Mouse (Mus musculus) forebrain, embryonic 16.5 days (tissue): ENCODE results near the gene Nckipsd. TPM values are rescaled to one million over a fixed set of nuclear protein-coding genes. Genes with fewer than 3 reads are reported as not detected.

ENCODE experiments used
- ATAC-seq: fragments of 200-750 bp; cut with Nextera tagmentation; 2 replicates; pipeline ENCODE4 v1.8.0; 2017; ENCODE audit warnings: mild to moderate bottlenecking, moderate library complexity
- H3K27ac ChIP-seq: fragments of 300-500 bp; sonication (generic); 2 replicates; pipeline ENCODE4 v1.5.1; 2014; ENCODE audit warnings: low read length, control low read depth
- H3K27me3 ChIP-seq: fragments of 300-500 bp; sonication (generic); replicated peaks from 2 replicates; pipeline ENCODE4 v1.6.1; 2014; ENCODE audit warnings: low read length; ENCODE audit not compliant: control insufficient read depth, insufficient read depth
- H3K36me3 ChIP-seq: fragments of 300-500 bp; sonication (generic); 2 replicates; pipeline ENCODE4 v1.6.1; 2014; ENCODE audit not compliant: control insufficient read depth, insufficient read depth
- H3K4me1 ChIP-seq: fragments of 300-500 bp; sonication (generic); replicated peaks from 2 replicates; pipeline ENCODE4 v1.6.1; 2014; ENCODE audit warnings: low read length; ENCODE audit not compliant: control insufficient read depth, insufficient read depth
- H3K4me2 ChIP-seq: fragments of 300-500 bp; sonication (generic); 2 replicates; pipeline ENCODE4 v1.6.1; 2014; ENCODE audit warnings: mild to moderate bottlenecking, low read length, control low read depth
- H3K4me3 ChIP-seq: fragments of 300-500 bp; sonication (generic); replicated peaks from 2 replicates; pipeline ENCODE4 v1.5.1; 2014; ENCODE audit warnings: mild to moderate bottlenecking, low read length, control low read depth
- H3K9ac ChIP-seq: fragments of 300-500 bp; sonication (generic); replicated peaks from 2 replicates; pipeline ENCODE4 v1.6.1; 2014; ENCODE audit warnings: low read depth, low read length, control low read depth
- H3K9me3 ChIP-seq: fragments of 300-500 bp; sonication (generic); 2 replicates; pipeline ENCODE4 v1.6.1; 2016; ENCODE audit warnings: low read length; ENCODE audit not compliant: control insufficient read depth
- WGBS: fragments of 180-500 bp; shearing (Covaris S2); extraction: QIAGEN DNeasy Blood & Tissue Kit; methylation state at CpG from one replicate; pipeline ENCODE4 v1.1.7; 2014; 5-methylcytosine and 5-hydroxymethylcytosine counted together
- polyA plus RNA-seq: library from polyadenylated mRNA; unstranded; fragments of >200 nt; fragmentation: Nextera tagmentation; extraction: Ambion mirVana; gene quantifications from 2 replicates; pipeline ENCODE4 v1.2.1, GENCODE M21; 2015

The Nckipsd gene
- polyA plus RNA-seq, 1 experiment from 2014 or later, result 35.1 TPM

- Histone ChIP-seq H3K36me3 (no peaks in the 10 kb centered on the region), H3K9ac (peak overlapping the region; percentile 100), H3K4me1 (peaks cover 31% of the 10 kb centered on the region), H3K4me3 (peak overlapping the region; percentile 94), H3K4me2 (peak overlapping the region; percentile 78), H3K9me3 (no peaks in the 10 kb centered on the region), H3K27me3 (no peaks in the 10 kb centered on the region), H3K27ac (peak overlapping the region; percentile 97)
- WGBS, result 12% methylated on average over 9 of the region's 9 CpGs
- ATAC-seq, result peak; percentile 17; the same call in 1 of the 2 replicates
Observed at GRCm38 (mm10) chr9:108782836-108783547, 25.2 kb upstream of the Nckipsd start.

- Histone ChIP-seq H3K27me3 (no peaks in the 10 kb centered on the region), H3K36me3 (no peaks in the 10 kb centered on the region), H3K9ac (peak within 1 kb of the TSS; percentile 100), H3K27ac (peak within 1 kb of the TSS; percentile 97), H3K4me3 (peak within 1 kb of the TSS; percentile 94), H3K4me1 (peaks cover 39% of the 10 kb centered on the region), H3K9me3 (no peaks in the 10 kb centered on the region), H3K4me2 (peak within 1 kb of the TSS; percentile 78)
- peak; percentile 99 for ATAC-seq
- WGBS, result 0% methylated on average over 51 of the region's 56 CpGs
Observed at GRCm38 (mm10) chr9:108783548-108784463, 24.4 kb upstream of the Nckipsd start, which contains the start of gene Ip6k2. Gene Ip6k2 (plus strand): TSS chr9:108783796.

- H3K4me1 ChIP-seq, result peaks cover 52% of the 10 kb centered on the region
- H3K4me2 ChIP-seq, result peak overlapping the region; percentile 64
- no peaks in the 10 kb centered on the region for H3K27me3 ChIP-seq
- peak overlapping the region; percentile 94 for H3K4me3 ChIP-seq
- H3K9ac ChIP-seq, result peak overlapping the region; percentile 100
- no peaks in the 10 kb centered on the region for H3K9me3 ChIP-seq
- H3K27ac ChIP-seq, result no peak overlapping the region; the same call in 1 of the 2 replicates
- no peak for ATAC-seq
- H3K36me3 ChIP-seq, result no peaks in the 10 kb centered on the region
Observed at GRCm38 (mm10) chr9:108785416-108785815, 22.8 kb upstream of the Nckipsd start.

GRCm38 (mm10) chr9:108786494-108786893 lies 21.7 kb upstream of the Nckipsd start:
- Histone ChIP-seq H3K27ac (no peak overlapping the region), H3K9me3 (no peaks in the 10 kb centered on the region), H3K9ac (no peak overlapping the region), H3K27me3 (no peaks in the 10 kb centered on the region), H3K4me1 (peaks cover 62% of the 10 kb centered on the region), H3K36me3 (no peaks in the 10 kb centered on the region), H3K4me3 (peak overlapping the region; percentile 94), H3K4me2 (peak overlapping the region; percentile 64)
- 84% methylated on average over 1 of the region's 1 CpGs for WGBS
- ATAC-seq, result no peak

GRCm38 (mm10) chr9:108787080-108787479 lies 21.1 kb upstream of the Nckipsd start:
- Histone ChIP-seq H3K36me3 (no peaks in the 10 kb centered on the region), H3K4me3 (no peak overlapping the region), H3K9me3 (no peaks in the 10 kb centered on the region), H3K27ac (no peak overlapping the region), H3K27me3 (no peaks in the 10 kb centered on the region), H3K4me1 (peaks cover 67% of the 10 kb centered on the region), H3K4me2 (peak overlapping the region; percentile 25), H3K9ac (no peak overlapping the region)
- WGBS, result 78% methylated on average over 2 of the region's 2 CpGs
- ATAC-seq, result no peak

GRCm38 (mm10) chr9:108788713-108789112 lies 19.5 kb upstream of the Nckipsd start:
- H3K4me1 ChIP-seq, result peaks cover 73% of the 10 kb centered on the region
- H3K27me3 ChIP-seq, result no peaks in the 10 kb centered on the region
- H3K36me3 ChIP-seq, result no peaks in the 10 kb centered on the region
- no peak overlapping the region for H3K4me3 ChIP-seq
- ATAC-seq, result no peak
- no peak overlapping the region for H3K27ac ChIP-seq
- H3K4me2 ChIP-seq, result 0 out of 2 replicates have a peak overlapping the region, but pooled peaks have one; percentile 5
- no peaks in the 10 kb centered on the region for H3K9me3 ChIP-seq
- no peak overlapping the region for H3K9ac ChIP-seq
- 80% methylated on average over 3 of the region's 3 CpGs for WGBS

- Histone ChIP-seq H3K4me3 (no peak overlapping the region), H3K4me1 (peaks cover 86% of the 10 kb centered on the region), H3K4me2 (no peak overlapping the region), H3K36me3 (0 out of 2 replicates have a peak, but pooled peaks cover 2% of the 10 kb centered on the region), H3K27ac (no peak overlapping the region), H3K27me3 (no peaks in the 10 kb centered on the region), H3K9ac (no peak overlapping the region), H3K9me3 (no peaks in the 10 kb centered on the region)
- ATAC-seq, result no peak
- 93% methylated on average over 1 of the region's 1 CpGs for WGBS
Observed at GRCm38 (mm10) chr9:108792307-108792706, 15.9 kb upstream of the Nckipsd start.

- H3K9ac ChIP-seq, result no peak overlapping the region
- H3K27me3 ChIP-seq, result no peaks in the 10 kb centered on the region
- no peak for ATAC-seq
- H3K27ac ChIP-seq, result no peak overlapping the region
- no peak overlapping the region for H3K4me2 ChIP-seq
- H3K9me3 ChIP-seq, result no peaks in the 10 kb centered on the region
- H3K36me3 ChIP-seq, result peaks cover 5% of the 10 kb centered on the region; the same call in 1 of the 2 replicates
- H3K4me3 ChIP-seq, result no peak overlapping the region
- peaks cover 82% of the 10 kb centered on the region for H3K4me1 ChIP-seq
- 33% methylated on average over 3 of the region's 3 CpGs for WGBS
Observed at GRCm38 (mm10) chr9:108792730-108793129, 15.4 kb upstream of the Nckipsd start.

- ATAC-seq, result no peak
- H3K4me2 ChIP-seq, result no peak overlapping the region
- peaks cover 60% of the 10 kb centered on the region for H3K4me1 ChIP-seq
- WGBS, result 35% methylated on average over 2 of the region's 2 CpGs
- H3K36me3 ChIP-seq, result peaks cover 26% of the 10 kb centered on the region
- H3K27ac ChIP-seq, result no peak overlapping the region
- no peak overlapping the region for H3K9ac ChIP-seq
- H3K27me3 ChIP-seq, result no peaks in the 10 kb centered on the region
- H3K4me3 ChIP-seq, result no peak overlapping the region
- H3K9me3 ChIP-seq, result no peaks in the 10 kb centered on the region
Observed at GRCm38 (mm10) chr9:108795281-108795680, 12.9 kb upstream of the Nckipsd start.
